Comparison of ENCODE assay signal across 8 mouse cellular contexts in genomic region chr4:103314526-103314910, GRCm38 (mm10). TPM values are rescaled to one million over a fixed set of nuclear protein-coding genes. Genes with fewer than 3 reads are reported as not detected.
DNase-seq lines count a peak whose midpoint lies in the region; ATAC-seq lines count a peak whose summit lies in the region.

No protein-coding gene starts in this region.

- H3K9me3 ChIP-seq in neural tube, embryonic 11.5 days (ENCODE audit: control insufficient read depth, low read length), result no peaks in the 10 kb centered on the region
- H3K9me3 ChIP-seq in liver, embryonic 15.5 days (replicated peaks), result no peaks in the 10 kb centered on the region
- H3K9me3 ChIP-seq in stomach, embryonic 14.5 days (ENCODE audit: control insufficient read depth, low read depth, low read length), result no peaks in the 10 kb centered on the region

- H3K4me1 ChIP-seq in neural tube, embryonic 11.5 days (ENCODE audit: control insufficient read depth, insufficient read depth, low read length), result no peaks in the 10 kb centered on the region
- peaks cover 16% of the 10 kb centered on the region for H3K4me1 ChIP-seq in liver, embryonic 15.5 days (replicated peaks)
- peaks cover 6% of the 10 kb centered on the region; the same call in 1 of the 2 replicates for H3K4me1 ChIP-seq in stomach, embryonic 14.5 days (ENCODE audit: control insufficient read depth, insufficient read depth, low read length)

- ATAC-seq in neural tube, embryonic 11.5 days (ENCODE audit: insufficient read depth, low FRiP score, low TSS enrichment), result no peak
- ATAC-seq in granulocyte monocyte progenitor cell, adult 5-6 weeks (replicated peaks; ENCODE audit: poor library complexity, severe bottlenecking), result peak; percentile 6; the same call in 1 of the 2 replicates
- no peak for ATAC-seq in liver, embryonic 15.5 days (ENCODE audit: insufficient read depth)
- ATAC-seq in stomach, embryonic 14.5 days (ENCODE audit: insufficient number of reproducible peaks, insufficient read depth, low FRiP score, low read depth), result no peak
- no peak for ATAC-seq in activated CD4-positive, CD25-positive, alpha-beta regulatory T cell, adult 4 months

- 46% methylated on average over 3 of the region's 3 CpGs for WGBS in neural tube, embryonic 11.5 days
- 68% methylated on average over 3 of the region's 3 CpGs for WGBS in liver, embryonic 15.5 days (ENCODE audit: insufficient replicate concordance)
- 47% methylated on average over 3 of the region's 3 CpGs for WGBS in stomach, embryonic 14.5 days

- no peak for DNase-seq in neural tube, embryonic 11.5 days (ENCODE audit: low spot score)
- DNase-seq in neural tube, embryonic 10.5 days (ENCODE audit: extremely low spot score, low spot score), result no peak
- no peak for DNase-seq in cerebellum, postnatal 10 days
- no peak for DNase-seq in kidney, adult 11 months

- no peaks in the 10 kb centered on the region for H3K27me3 ChIP-seq in neural tube, embryonic 11.5 days (ENCODE audit: control insufficient read depth, insufficient read depth, low read length)
- H3K27me3 ChIP-seq in liver, embryonic 15.5 days, result no peaks in the 10 kb centered on the region
- H3K27me3 ChIP-seq in stomach, embryonic 14.5 days (ENCODE audit: control insufficient read depth, insufficient read depth, low read length), result no peaks in the 10 kb centered on the region

- peak overlapping the region; percentile 60 for H3K4me2 ChIP-seq in neural tube, embryonic 11.5 days (ENCODE audit: low read depth)
- H3K4me2 ChIP-seq in liver, embryonic 15.5 days, result peak overlapping the region; percentile 89
- peak overlapping the region; percentile 43 for H3K4me2 ChIP-seq in stomach, embryonic 14.5 days (replicated peaks; ENCODE audit: low read depth, low read length)

- no peak overlapping the region for H3K27ac ChIP-seq in neural tube, embryonic 11.5 days (ENCODE audit: low read depth, low read length)
- H3K27ac ChIP-seq in liver, embryonic 15.5 days (replicated peaks), result no peak overlapping the region
- H3K27ac ChIP-seq in stomach, embryonic 14.5 days (ENCODE audit: low read length), result peak overlapping the region; percentile 94; the same call in 1 of the 2 replicates

- H3K4me3 ChIP-seq in neural tube, embryonic 11.5 days (ENCODE audit: low read depth, low read length), result peak overlapping the region; percentile 58
- peak overlapping the region; percentile 78 for H3K4me3 ChIP-seq in liver, embryonic 15.5 days (replicated peaks)
- peak overlapping the region; percentile 59 for H3K4me3 ChIP-seq in stomach, embryonic 14.5 days (ENCODE audit: low read depth, low read length)

- H3K9ac ChIP-seq in neural tube, embryonic 11.5 days (ENCODE audit: low read length), result no peak overlapping the region
- 0 out of 2 replicates have a peak overlapping the region, but pooled peaks have one; percentile 74 for H3K9ac ChIP-seq in liver, embryonic 15.5 days
- H3K9ac ChIP-seq in stomach, embryonic 14.5 days (replicated peaks; ENCODE audit: low read depth, low read length), result 0 out of 2 replicates have a peak overlapping the region, but pooled peaks have one; percentile 65

- H3K36me3 ChIP-seq in neural tube, embryonic 11.5 days (ENCODE audit: control insufficient read depth, insufficient read depth, low read length), result no peaks in the 10 kb centered on the region
- no peaks in the 10 kb centered on the region for H3K36me3 ChIP-seq in liver, embryonic 15.5 days (replicated peaks)
- H3K36me3 ChIP-seq in stomach, embryonic 14.5 days (ENCODE audit: control insufficient read depth, insufficient read depth, low read length), result no peaks in the 10 kb centered on the region

RNA-seq across cellular contexts. Expression of gene Oma1, which starts 0.9 kb away (rescaled TPM):
- 13.3 and 13.7 TPM in 2 replicates for polyA plus RNA-seq in neural tube, embryonic 11.5 days (2014; fragmentation: Nextera tagmentation; extraction: Ambion mirVana)
- 18.2 and 20.6 TPM in 2 replicates for total RNA-seq in granulocyte monocyte progenitor cell, adult 5-6 weeks (2014; fragmentation: Nextera tagmentation)
- 54.6 and 71.3 TPM in 2 replicates for total RNA-seq in granulocyte monocyte progenitor cell, adult 5-6 weeks (2017)
- 12.0 and 12.3 TPM in 2 replicates for polyA plus RNA-seq in liver, embryonic 15.5 days (2015; fragmentation: Nextera tagmentation; extraction: Ambion mirVana)
- polyA plus RNA-seq in stomach, embryonic 14.5 days (2014; fragmentation: Nextera tagmentation; extraction: Ambion mirVana), result 18.7 and 19.8 TPM in 2 replicates
- 10 to 100 TPM; 23.7 to 25.4 TPM for polyA plus RNA-seq in activated CD4-positive, CD25-positive, alpha-beta regulatory T cell, adult 4 months (2017; shearing (Covaris generic))

RNA-seq across cellular contexts. Expression of gene 4921539E11Rik, which starts 23.9 kb away (rescaled TPM):
- not detected in 2 replicates for polyA plus RNA-seq in neural tube, embryonic 11.5 days (2014; fragmentation: Nextera tagmentation; extraction: Ambion mirVana)
- total RNA-seq in granulocyte monocyte progenitor cell, adult 5-6 weeks (2014; fragmentation: Nextera tagmentation), result not detected in 2 replicates
- not detected in 2 replicates for total RNA-seq in granulocyte monocyte progenitor cell, adult 5-6 weeks (2017)
- not detected in 2 replicates for polyA plus RNA-seq in liver, embryonic 15.5 days (2015; fragmentation: Nextera tagmentation; extraction: Ambion mirVana)
- polyA plus RNA-seq in stomach, embryonic 14.5 days (2014; fragmentation: Nextera tagmentation; extraction: Ambion mirVana), result not detected in 2 replicates
- not detected for polyA plus RNA-seq in activated CD4-positive, CD25-positive, alpha-beta regulatory T cell, adult 4 months (2017; shearing (Covaris generic))
